Mouse (Mus musculus): ENCODE results near the gene Cyp46a1. TPM values are rescaled to one million over a fixed set of nuclear protein-coding genes. Genes with fewer than 3 reads are reported as not detected.
A peak's percentile ranks its signal among the peaks of the same experiment; 100 is the strongest.

Gene Cyp46a1
- 7.2 and 8.8 TPM in 2 replicates for polyA plus RNA-seq (2015; fragmentation: Nextera tagmentation; extraction: Ambion mirVana)

DNA sequence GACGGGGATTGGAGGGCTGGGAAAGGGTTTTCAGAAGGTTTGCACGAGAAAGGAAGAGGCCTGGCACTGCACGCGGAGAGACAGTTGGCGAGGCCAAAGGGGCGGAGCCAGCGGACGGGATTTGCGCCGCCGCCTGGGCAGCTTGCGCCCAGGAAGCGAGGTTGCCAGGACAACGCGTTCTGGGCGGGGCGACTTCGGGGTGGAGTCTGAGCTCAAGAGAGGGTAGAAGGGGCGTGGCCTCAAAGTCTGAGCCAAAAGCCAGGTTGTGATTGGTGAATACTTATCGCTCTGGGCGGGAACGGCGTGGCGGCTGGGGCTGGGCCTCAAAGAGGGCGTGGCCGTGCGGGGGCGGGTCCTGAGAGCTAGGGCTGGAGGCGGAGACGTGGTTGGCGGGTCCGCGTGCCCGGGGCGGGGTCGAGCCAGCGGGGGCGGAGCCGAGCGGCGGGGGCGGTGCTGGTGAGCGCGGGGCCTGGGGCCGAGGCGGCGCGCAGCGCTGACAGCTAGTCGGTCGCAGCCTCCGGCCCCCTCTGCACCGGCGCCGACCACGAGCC lies at the start of gene Cyp46a1:
Gene Cyp46a1 (plus strand): TSS at position 487 of the 551 bp plus-strand sequence.
- no peaks in the 10 kb centered on the region for H3K9me3 ChIP-seq
- no peak within 1 kb of the TSS for H3K27ac ChIP-seq
- H3K4me2 ChIP-seq (replicated peaks) = peak within 1 kb of the TSS; percentile 99
- under 1% methylated on average over 55 of the region's 56 CpGs for WGBS
- peak within 1 kb of the TSS; percentile 74 for H3K9ac ChIP-seq
- peak within 1 kb of the TSS; percentile 72 for H3K4me3 ChIP-seq
- no peaks in the 10 kb centered on the region for H3K36me3 ChIP-seq
- ATAC-seq (ENCODE audit: low FRiP score, low read depth) = peak; percentile 93
- H3K27me3 ChIP-seq = peaks cover 57% of the 10 kb centered on the region
- peaks cover 17% of the 10 kb centered on the region for H3K4me1 ChIP-seq

DNA sequence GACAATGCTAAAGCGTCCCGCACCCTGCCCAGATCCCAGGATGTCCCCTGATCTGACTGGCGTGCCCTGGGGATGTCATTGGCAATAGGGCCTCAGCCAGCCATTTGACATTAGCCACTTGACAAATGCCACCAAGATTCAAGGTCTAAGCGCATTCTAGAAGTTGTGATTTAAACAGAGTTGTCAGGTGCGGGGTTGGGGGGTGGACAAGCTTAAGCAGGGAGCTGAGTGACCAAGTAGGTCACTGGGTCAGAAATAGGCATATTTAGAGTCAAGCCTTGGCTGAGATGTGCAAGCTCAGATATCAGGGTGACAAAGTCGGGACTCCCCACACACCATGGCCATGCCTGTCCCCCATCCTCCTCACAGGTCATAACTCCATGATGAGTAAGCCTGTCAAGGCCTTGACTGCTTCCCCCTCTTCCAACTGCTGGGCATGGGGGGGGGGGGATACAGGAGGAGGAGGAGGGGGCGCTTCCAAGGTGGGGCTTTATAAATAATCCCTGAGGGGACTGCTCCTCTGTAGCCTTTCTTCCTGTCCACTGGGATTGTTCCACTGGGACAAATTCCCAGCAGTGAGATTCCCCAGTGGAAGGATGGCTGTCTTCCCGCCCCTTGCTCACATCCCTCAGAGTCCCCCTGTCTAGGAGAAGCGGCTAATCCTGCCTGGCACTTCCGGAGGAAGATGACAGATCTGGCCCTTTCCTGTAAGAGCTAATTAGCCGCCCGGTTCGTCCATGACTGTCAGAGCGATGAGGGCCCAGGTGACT lies 49.5 kb upstream of the Cyp46a1 start:
- H3K4me2 ChIP-seq (replicated peaks) = no peak overlapping the region
- no peaks in the 10 kb centered on the region for H3K36me3 ChIP-seq
- no peak for ATAC-seq (ENCODE audit: low FRiP score, low read depth)
- no peak overlapping the region for H3K9ac ChIP-seq
- no peak overlapping the region for H3K27ac ChIP-seq
- peaks cover 9% of the 10 kb centered on the region for H3K4me1 ChIP-seq
- H3K27me3 ChIP-seq = peaks cover 6% of the 10 kb centered on the region
- no peak overlapping the region for H3K4me3 ChIP-seq
- 37% methylated on average over 14 of the region's 14 CpGs for WGBS
- H3K9me3 ChIP-seq = no peaks in the 10 kb centered on the region

DNA sequence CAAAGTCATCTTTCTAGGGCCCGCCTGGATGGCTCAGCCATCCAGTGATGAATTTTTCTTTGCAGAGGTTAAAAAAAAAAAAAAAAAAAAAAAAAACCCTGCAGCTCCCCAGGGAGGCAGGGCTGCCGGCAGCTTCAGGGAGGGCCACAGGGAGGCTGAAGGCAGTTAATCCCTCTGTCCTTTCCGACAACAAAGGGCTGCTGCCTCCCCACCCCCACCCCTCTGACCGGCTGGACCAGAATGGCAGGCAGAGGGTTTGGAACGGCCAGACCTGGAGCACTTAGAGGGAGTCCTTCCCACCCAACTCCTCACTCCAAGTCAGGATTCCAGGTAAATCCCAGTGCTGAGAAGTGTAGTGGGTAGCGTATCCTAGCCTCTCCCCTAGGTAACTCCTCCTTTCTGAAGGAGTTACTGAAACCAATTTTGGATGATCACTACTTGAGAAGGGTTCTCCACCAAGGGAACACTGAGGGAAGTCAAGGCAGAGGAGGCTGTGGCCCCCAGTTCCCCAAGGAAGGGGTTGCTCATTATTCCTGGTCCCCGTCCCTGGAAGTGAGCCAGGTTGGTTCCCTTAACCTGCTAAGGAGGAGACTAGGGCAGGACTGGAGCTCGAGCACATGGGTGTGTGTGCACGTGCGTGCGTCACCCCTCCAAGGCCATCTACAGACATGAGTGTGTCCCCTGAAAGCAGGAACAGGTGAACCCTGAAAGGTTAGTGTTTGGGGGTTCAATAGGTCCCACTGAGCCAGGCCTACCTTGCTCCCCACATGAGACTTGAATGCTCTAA lies 48.8 kb upstream of the Cyp46a1 start:
- Histone ChIP-seq H3K27me3 (peaks cover 6% of the 10 kb centered on the region), H3K9ac (no peak overlapping the region), H3K4me3 (no peak overlapping the region), H3K36me3 (no peaks in the 10 kb centered on the region), H3K9me3 (no peaks in the 10 kb centered on the region), H3K27ac (no peak overlapping the region), H3K4me1 (peaks cover 9% of the 10 kb centered on the region), H3K4me2 (replicated peaks) (no peak overlapping the region)
- WGBS = 37% methylated on average over 11 of the region's 11 CpGs
- ATAC-seq (ENCODE audit: low FRiP score, low read depth) = no peak

DNA sequence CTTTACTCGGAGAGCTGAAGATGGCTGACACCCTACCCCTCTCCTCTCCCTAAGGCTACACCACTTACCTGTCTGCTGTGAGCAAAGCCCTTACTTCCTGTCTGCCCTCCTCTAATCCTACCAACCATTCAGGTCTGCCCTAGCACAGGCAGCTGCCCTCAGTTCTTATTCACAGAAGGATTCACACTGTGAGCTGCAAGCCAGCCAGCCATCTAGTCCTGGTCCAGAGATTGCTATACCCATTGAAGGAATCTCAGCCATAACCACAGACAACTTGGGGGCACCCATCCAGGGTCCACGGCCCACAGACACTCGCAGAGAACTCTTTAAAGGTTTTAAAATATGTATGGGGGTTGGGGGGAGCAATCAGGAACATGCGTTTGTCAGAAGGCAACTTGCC lies 47.8 kb upstream of the Cyp46a1 start:
- no peak for ATAC-seq (ENCODE audit: low FRiP score, low read depth)
- no peak overlapping the region for H3K4me2 ChIP-seq (replicated peaks)
- no peaks in the 10 kb centered on the region for H3K36me3 ChIP-seq
- H3K27ac ChIP-seq = no peak overlapping the region
- H3K9ac ChIP-seq = no peak overlapping the region
- H3K4me3 ChIP-seq = no peak overlapping the region
- H3K4me1 ChIP-seq = peaks cover 9% of the 10 kb centered on the region
- H3K9me3 ChIP-seq = no peaks in the 10 kb centered on the region
- WGBS = 77% methylated on average over 4 of the region's 4 CpGs
- peaks cover 6% of the 10 kb centered on the region for H3K27me3 ChIP-seq

DNA sequence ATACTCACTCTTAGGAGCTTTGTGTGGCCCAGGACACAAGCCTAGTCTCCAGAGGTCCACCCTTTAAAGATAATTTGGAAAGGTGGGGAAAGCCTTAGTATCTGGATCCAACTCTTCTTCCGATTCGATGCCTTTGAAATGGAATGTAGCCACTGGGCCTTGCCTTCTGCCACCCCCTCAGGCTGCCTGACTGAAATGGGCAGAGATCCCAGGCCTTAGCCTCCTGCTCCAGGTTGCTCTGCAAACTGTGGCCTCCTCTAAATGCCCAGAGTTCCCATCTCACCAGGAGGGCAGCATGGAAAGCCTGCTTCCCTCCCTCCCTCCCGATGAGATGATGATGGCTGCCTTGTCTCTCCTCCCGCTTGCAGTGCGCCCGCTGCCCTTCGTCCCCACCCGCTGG lies 47.2 kb upstream of the Cyp46a1 start:
- Histone ChIP-seq H3K4me1 (peaks cover 13% of the 10 kb centered on the region), H3K4me3 (no peak overlapping the region), H3K27ac (no peak overlapping the region), H3K36me3 (no peaks in the 10 kb centered on the region), H3K9me3 (no peaks in the 10 kb centered on the region), H3K27me3 (peaks cover 6% of the 10 kb centered on the region), H3K9ac (no peak overlapping the region), H3K4me2 (replicated peaks) (no peak overlapping the region)
- no peak for ATAC-seq (ENCODE audit: low FRiP score, low read depth)
- 93% methylated on average over 8 of the region's 8 CpGs for whole genome bisulfite sequencing

DNA sequence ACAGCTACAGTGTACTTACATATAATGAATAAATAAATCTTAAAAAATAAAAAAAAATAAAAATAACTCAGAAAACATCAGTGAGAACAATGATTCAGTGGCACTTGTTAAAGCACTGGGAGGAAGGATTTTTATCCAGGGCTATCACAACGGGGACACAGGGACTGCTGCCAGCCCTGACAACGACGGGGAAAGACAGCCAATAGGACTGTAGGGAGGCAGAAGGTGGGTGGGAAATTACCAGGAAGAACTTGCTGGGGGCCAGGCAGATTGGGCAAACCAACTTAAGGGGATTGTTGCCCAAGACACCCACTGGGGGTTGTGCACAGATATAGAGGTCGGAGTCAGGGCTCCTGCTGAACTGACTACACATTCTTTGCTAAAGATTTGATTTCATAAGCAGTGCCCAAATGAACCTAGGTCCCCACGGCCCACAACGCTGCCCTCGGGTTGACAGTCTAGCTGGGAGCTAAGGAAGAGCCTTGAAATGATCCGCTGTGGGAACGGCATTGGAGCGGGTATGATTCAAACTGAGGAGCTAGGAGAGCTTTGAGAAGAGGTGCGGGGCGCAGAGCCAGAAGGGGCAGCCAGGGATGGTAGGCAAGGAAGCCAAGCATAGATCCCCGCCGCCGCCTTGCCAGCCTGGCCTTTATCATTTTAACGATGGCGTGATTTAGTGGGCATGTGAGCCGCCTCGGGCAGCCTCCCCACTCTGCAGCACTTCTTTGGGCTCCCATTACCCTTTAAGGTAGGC lies 45.9 kb upstream of the Cyp46a1 start:
- no peaks in the 10 kb centered on the region for H3K36me3 ChIP-seq
- no peaks in the 10 kb centered on the region for H3K9me3 ChIP-seq
- H3K27ac ChIP-seq = no peak overlapping the region
- no peak for ATAC-seq (ENCODE audit: low FRiP score, low read depth)
- 68% methylated on average over 19 of the region's 19 CpGs for WGBS
- no peak overlapping the region for H3K4me3 ChIP-seq
- no peak overlapping the region for H3K9ac ChIP-seq
- H3K27me3 ChIP-seq = peaks cover 6% of the 10 kb centered on the region
- no peak overlapping the region for H3K4me2 ChIP-seq (replicated peaks)
- H3K4me1 ChIP-seq = peaks cover 22% of the 10 kb centered on the region

DNA sequence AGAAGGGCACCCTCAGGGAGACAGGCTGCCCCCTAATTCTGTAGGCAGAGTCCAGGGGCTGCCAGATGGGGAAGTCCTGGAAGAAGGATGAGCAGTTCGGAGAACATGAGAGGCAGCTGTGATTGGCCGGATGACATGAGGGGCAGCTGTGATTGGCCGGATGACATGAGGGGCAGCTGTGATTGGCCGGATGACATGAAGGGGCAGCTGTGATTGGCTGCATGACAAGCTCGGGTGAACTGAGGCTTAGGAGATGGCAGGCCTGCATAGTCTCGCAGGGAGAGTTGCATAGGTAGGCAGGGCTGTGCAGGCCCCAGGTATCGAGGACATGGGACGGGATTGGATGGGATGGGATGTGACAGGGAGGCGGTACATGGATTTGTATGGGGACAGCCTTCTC lies 41.8 kb upstream of the Cyp46a1 start:
- H3K27ac ChIP-seq = no peak overlapping the region
- no peaks in the 10 kb centered on the region for H3K9me3 ChIP-seq
- H3K36me3 ChIP-seq = no peaks in the 10 kb centered on the region
- H3K4me1 ChIP-seq = peaks cover 13% of the 10 kb centered on the region
- H3K4me2 ChIP-seq (replicated peaks) = peak overlapping the region; percentile 41
- no peak overlapping the region for H3K4me3 ChIP-seq
- ATAC-seq (ENCODE audit: low FRiP score, low read depth) = peak; percentile 64
- WGBS = 6% methylated on average over 9 of the region's 9 CpGs
- no peak overlapping the region for H3K9ac ChIP-seq
- no peaks in the 10 kb centered on the region for H3K27me3 ChIP-seq

DNA sequence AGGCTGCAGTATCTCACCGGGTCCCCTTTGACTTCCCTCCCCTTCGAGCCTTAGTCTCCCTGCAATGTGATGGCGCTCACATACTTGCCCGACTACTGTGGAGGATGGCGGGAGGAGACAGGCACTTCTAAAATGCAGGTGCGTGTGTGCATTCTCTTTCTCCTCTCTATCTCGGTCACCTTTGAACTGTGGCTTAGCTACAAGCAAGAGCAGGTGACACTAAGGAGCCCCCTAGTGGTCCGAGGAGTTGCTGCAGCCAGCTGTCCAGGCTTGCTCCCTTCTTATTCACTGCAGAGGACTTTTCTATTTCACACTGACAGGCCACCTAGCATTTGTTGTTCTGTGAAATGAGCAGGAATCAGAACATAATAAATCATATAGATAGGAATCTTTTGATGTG lies 41.2 kb upstream of the Cyp46a1 start:
- Histone ChIP-seq H3K9ac (no peak overlapping the region), H3K4me2 (replicated peaks) (peak overlapping the region; percentile 41), H3K4me1 (peaks cover 13% of the 10 kb centered on the region), H3K4me3 (no peak overlapping the region), H3K9me3 (no peaks in the 10 kb centered on the region), H3K36me3 (no peaks in the 10 kb centered on the region), H3K27me3 (no peaks in the 10 kb centered on the region), H3K27ac (no peak overlapping the region)
- 3% methylated on average over 8 of the region's 8 CpGs for WGBS
- ATAC-seq (ENCODE audit: low FRiP score, low read depth) = no peak

DNA sequence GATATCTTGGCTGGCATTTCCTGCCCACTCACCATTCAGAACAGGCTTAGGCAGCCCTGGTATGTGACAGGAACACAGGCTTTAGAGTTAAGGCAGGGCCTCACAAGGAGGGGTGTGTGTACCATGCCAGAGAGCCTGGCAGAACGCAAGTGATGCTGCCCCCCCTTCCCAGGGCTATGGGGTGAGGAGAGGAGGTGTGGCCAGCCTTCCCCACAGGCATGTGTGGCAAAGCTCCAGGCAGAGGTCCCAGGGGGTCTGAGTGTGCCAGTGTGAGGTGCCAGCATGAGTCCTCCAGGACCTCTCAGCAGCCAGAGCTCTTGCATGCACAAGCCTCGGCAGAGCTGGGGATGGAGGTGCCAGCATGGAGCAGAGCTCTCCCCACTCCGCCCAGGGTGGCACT lies 39.6 kb upstream of the Cyp46a1 start:
- no peak overlapping the region for H3K27ac ChIP-seq
- 79% methylated on average over 3 of the region's 3 CpGs for WGBS
- no peaks in the 10 kb centered on the region for H3K36me3 ChIP-seq
- H3K9ac ChIP-seq = no peak overlapping the region
- H3K9me3 ChIP-seq = no peaks in the 10 kb centered on the region
- no peak overlapping the region for H3K4me2 ChIP-seq (replicated peaks)
- ATAC-seq (ENCODE audit: low FRiP score, low read depth) = no peak
- H3K4me1 ChIP-seq = peaks cover 13% of the 10 kb centered on the region
- no peak overlapping the region for H3K4me3 ChIP-seq
- H3K27me3 ChIP-seq = no peaks in the 10 kb centered on the region

DNA sequence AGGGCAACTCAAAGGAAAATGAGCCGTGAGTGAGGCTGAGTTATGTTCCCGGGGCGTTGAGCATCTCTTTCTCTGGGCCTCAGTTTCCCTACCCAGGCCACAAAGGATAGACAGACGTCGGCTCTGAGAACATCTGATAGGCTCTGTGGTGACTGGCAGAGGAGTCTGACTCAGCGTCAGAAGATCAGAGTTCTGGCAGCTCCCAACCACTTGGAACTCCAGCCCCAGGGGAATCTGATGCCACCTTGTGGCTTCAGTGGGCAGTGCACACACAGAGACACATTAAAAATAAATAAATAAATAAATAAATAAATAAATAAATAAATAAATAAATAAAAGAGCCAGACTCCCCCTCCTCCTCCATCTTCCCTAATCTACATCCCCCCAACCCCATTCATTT lies 37.1 kb upstream of the Cyp46a1 start:
- Histone ChIP-seq H3K27me3 (no peaks in the 10 kb centered on the region), H3K4me3 (no peak overlapping the region), H3K9me3 (no peaks in the 10 kb centered on the region), H3K4me1 (peaks cover 19% of the 10 kb centered on the region), H3K4me2 (replicated peaks) (no peak overlapping the region), H3K36me3 (no peaks in the 10 kb centered on the region), H3K9ac (no peak overlapping the region), H3K27ac (no peak overlapping the region)
- no peak for ATAC-seq (ENCODE audit: low FRiP score, low read depth)
- 80% methylated on average over 6 of the region's 6 CpGs for WGBS

DNA sequence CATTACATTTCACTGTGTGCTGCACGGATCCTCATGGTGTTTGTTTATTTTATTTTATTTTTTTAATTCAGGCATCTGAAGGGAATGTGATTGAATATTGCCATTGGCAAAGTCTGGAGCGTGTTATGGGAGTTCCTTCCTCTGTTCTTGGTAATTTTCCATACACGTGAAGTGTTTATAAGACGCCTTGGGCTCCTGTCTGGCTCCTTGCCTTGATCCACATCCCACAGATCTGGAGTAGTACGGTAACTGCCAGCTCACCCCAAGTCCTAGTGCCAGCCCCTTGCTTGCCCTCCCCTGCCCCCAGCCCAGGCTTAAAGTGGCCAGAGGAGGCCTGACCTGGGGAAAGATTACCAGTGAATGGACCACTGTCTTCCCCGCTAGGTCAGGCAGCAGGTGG lies 33.2 kb upstream of the Cyp46a1 start:
- H3K4me3 ChIP-seq = no peak overlapping the region
- H3K4me2 ChIP-seq (replicated peaks) = no peak overlapping the region
- 59% methylated on average over 6 of the region's 6 CpGs for WGBS
- ATAC-seq (ENCODE audit: low FRiP score, low read depth) = no peak
- H3K4me1 ChIP-seq = peaks cover 17% of the 10 kb centered on the region
- H3K27me3 ChIP-seq = peaks cover 28% of the 10 kb centered on the region
- no peak overlapping the region for H3K9ac ChIP-seq
- no peak overlapping the region for H3K27ac ChIP-seq
- no peaks in the 10 kb centered on the region for H3K36me3 ChIP-seq
- no peaks in the 10 kb centered on the region for H3K9me3 ChIP-seq
